Mouse (Mus musculus): ENCODE measurements around the gene Gm11027.

The Gm11027 gene

GRCm38 (mm10) chr12:116275086-116275485 is at the start of gene Gm11027:
Gene Gm11027, plus strand, starts transcription at chr12:116275386.
- in situ Hi-C loops (cut with MboI; ENCODE audit: unreplicated experiment in 2 of 2) = loop anchor here in 1 of 2 experiments (25.0 kb wide), 1 partner anchor 137 kb away; the partner anchor contains the start of gene Ncapg2

- in situ Hi-C loops (cut with MboI; ENCODE audit: unreplicated experiment in 2 of 2) = no loop called here
These were observed 48.7 kb upstream of the Gm11027 start for GRCm38 (mm10) chr12:116226289-116227057.

- in situ Hi-C loops (cut with MboI; ENCODE audit: unreplicated experiment in 2 of 2) = no loop called here
These were observed 45.7 kb upstream of the Gm11027 start for GRCm38 (mm10) chr12:116229451-116229850.

GRCm38 (mm10) chr12:116231612-116232011 is 43.6 kb upstream of the Gm11027 start:
- in situ Hi-C loops (cut with MboI; ENCODE audit: unreplicated experiment in 2 of 2) = no loop called here

- in situ Hi-C loops (cut with MboI; ENCODE audit: unreplicated experiment in 2 of 2) = no loop called here
These were observed 43.1 kb upstream of the Gm11027 start for GRCm38 (mm10) chr12:116232061-116232460.

- in situ Hi-C loops (cut with MboI; ENCODE audit: unreplicated experiment in 2 of 2) = loop anchor here (5.0 kb wide), 2 partner anchors 382 to 387 kb away; no protein-coding TSS in a partner anchor
These were observed 39.8 kb upstream of the Gm11027 start for GRCm38 (mm10) chr12:116235356-116235755.

- in situ Hi-C loops (cut with MboI; ENCODE audit: unreplicated experiment in 2 of 2) = loop anchor here (5.0 kb wide), 2 partner anchors 381 to 386 kb away; no protein-coding TSS in a partner anchor
These were observed 38.5 kb upstream of the Gm11027 start for GRCm38 (mm10) chr12:116236658-116237057.

- in situ Hi-C loops (cut with MboI; ENCODE audit: unreplicated experiment in 2 of 2) = loop anchor here (5.0 kb wide), 2 partner anchors 379 to 384 kb away; no protein-coding TSS in a partner anchor
These were observed 36.8 kb upstream of the Gm11027 start for GRCm38 (mm10) chr12:116238370-116238769.

GRCm38 (mm10) chr12:116238803-116239202 is 36.4 kb upstream of the Gm11027 start:
- in situ Hi-C loops (cut with MboI; ENCODE audit: unreplicated experiment in 2 of 2) = loop anchor here (5.0 kb wide), 2 partner anchors 378 to 383 kb away; no protein-coding TSS in a partner anchor

- in situ Hi-C loops (cut with MboI; ENCODE audit: unreplicated experiment in 2 of 2) = no loop called here
These were observed 30.6 kb upstream of the Gm11027 start for GRCm38 (mm10) chr12:116244601-116245000.

- in situ Hi-C loops (cut with MboI; ENCODE audit: unreplicated experiment in 2 of 2) = no loop called here
These were observed 20.5 kb upstream of the Gm11027 start for GRCm38 (mm10) chr12:116254652-116255051.

GRCm38 (mm10) chr12:116255636-116256035 is 19.6 kb upstream of the Gm11027 start:
- in situ Hi-C loops (cut with MboI; ENCODE audit: unreplicated experiment in 2 of 2) = no loop called here

- in situ Hi-C loops (cut with MboI; ENCODE audit: unreplicated experiment in 2 of 2) = no loop called here
These were observed 16.9 kb upstream of the Gm11027 start for GRCm38 (mm10) chr12:116258321-116258720.

- in situ Hi-C loops (cut with MboI; ENCODE audit: unreplicated experiment in 2 of 2) = no loop called here
These were observed 12.4 kb upstream of the Gm11027 start, which contains the start of gene Wdr60 for GRCm38 (mm10) chr12:116262555-116263341. Gene Wdr60, minus strand, starts transcription at chr12:116263022.

- in situ Hi-C loops (cut with MboI; ENCODE audit: unreplicated experiment in 2 of 2) = no loop called here
These were observed 10.4 kb upstream of the Gm11027 start for GRCm38 (mm10) chr12:116264756-116265155.

- in situ Hi-C loops (cut with MboI; ENCODE audit: unreplicated experiment in 2 of 2) = no loop called here
These were observed 9.9 kb upstream of the Gm11027 start for GRCm38 (mm10) chr12:116265275-116265674.

GRCm38 (mm10) chr12:116269450-116269849 is 5.7 kb upstream of the Gm11027 start:
- in situ Hi-C loops (cut with MboI; ENCODE audit: unreplicated experiment in 2 of 2) = no loop called here

- in situ Hi-C loops (cut with MboI; ENCODE audit: unreplicated experiment in 2 of 2) = no loop called here
These were observed 4.6 kb upstream of the Gm11027 start for GRCm38 (mm10) chr12:116270538-116270937.

GRCm38 (mm10) chr12:116271071-116271470 is 4.1 kb upstream of the Gm11027 start:
- in situ Hi-C loops (cut with MboI; ENCODE audit: unreplicated experiment in 2 of 2) = no loop called here

GRCm38 (mm10) chr12:116273733-116274132 is 1.5 kb upstream of the Gm11027 start:
- in situ Hi-C loops (cut with MboI; ENCODE audit: unreplicated experiment in 2 of 2) = no loop called here

GRCm38 (mm10) chr12:116275631-116276030 is 445 bp downstream of the Gm11027 start:
- in situ Hi-C loops (cut with MboI; ENCODE audit: unreplicated experiment in 2 of 2) = loop anchor here in 1 of 2 experiments (25.0 kb wide), 1 partner anchor 137 kb away; the partner anchor contains the start of gene Ncapg2

Data from v-Abl transformed pro-B cells (cell line).